Mouse (Mus musculus) kidney, adult 2 months (tissue): ENCODE measurements around the gene Itgae.

ENCODE experiments used
- CTCF ChIP-seq: fragments of 200-500 bp; conservative IDR thresholded peaks from 2 replicates; pipeline ENCODE4 v1.5.1; 2011; ENCODE audit warnings: low read depth, mild to moderate bottlenecking, control low read depth, low read length, moderate library complexity, mixed read lengths; ENCODE audit not compliant: insufficient read depth, insufficient read length
- POLR2A ChIP-seq: fragments of 200-500 bp; IDR thresholded peaks from one replicate; pipeline ENCODE4 v1.6.1; 2011; ENCODE audit warnings: low read depth, low read length, control low read depth

GRCm38 (mm10) chr11:73087700-73088480 is 2.5 kb upstream of the Itgae start:
- TF ChIP-seq POLR2A = no peak
- no peak for TF ChIP-seq CTCF
